In genomic region chr12:86827241-86827606, GRCm38 (mm10) we compare ENCODE assay signal across 9 mouse cellular contexts. TPM values are rescaled to one million over a fixed set of nuclear protein-coding genes. Genes with fewer than 3 reads are reported as not detected.
A peak's percentile ranks its signal among the peaks of the same experiment; 100 is the strongest.
DNase-seq lines count a peak whose midpoint lies in the region; ATAC-seq and TF ChIP-seq lines count a peak whose summit lies in the region.
"Had no signal": no experiment of that assay in that cellular context is flagged by ENCODE, and none has a peak within 500 bp of the region (broad histone marks: within the 10 kb centered on the region; RNA-seq: fewer than 3 reads in every experiment).

No protein-coding gene starts in this region.

- no peaks in the 10 kb centered on the region for H3K9me3 ChIP-seq in hindbrain, embryonic 12.5 days (replicated peaks)
- H3K9me3 ChIP-seq in midbrain, postnatal 0 days (ENCODE audit: low read length): no peaks in the 10 kb centered on the region
- H3K9me3 ChIP-seq: limb, embryonic 12.5 days had no signal

- no peak overlapping the region for H3K4me3 ChIP-seq in layer of hippocampus, adult 2 months
- no peak overlapping the region for H3K4me3 ChIP-seq in embryonic fibroblast, embryonic 13.5 days (ENCODE audit: insufficient read depth, low read length)
- no peak overlapping the region for H3K4me3 ChIP-seq in hindbrain, embryonic 12.5 days
- no peak overlapping the region for H3K4me3 ChIP-seq in midbrain, postnatal 0 days (ENCODE audit: low read depth, low read length)
- H3K4me3 ChIP-seq: limb, embryonic 12.5 days had no signal

- no peak for TF ChIP-seq CTCF in layer of hippocampus, adult 2 months (conservative IDR thresholded peaks at IDR 0.05)
- no peak for TF ChIP-seq CTCF in embryonic fibroblast, embryonic 13.5 days (IDR thresholded peaks at IDR 0.05; ENCODE audit: borderline replicate concordance, insufficient read depth, low read length)
- TF ChIP-seq CTCF in midbrain, postnatal 0 days (IDR thresholded peaks at IDR 0.05): no peak

- 83% methylated on average over 2 of the region's 2 CpGs for WGBS in hindbrain, embryonic 12.5 days
- 36% methylated on average over 2 of the region's 2 CpGs for WGBS in midbrain, postnatal 0 days

- H3K4me1 ChIP-seq in embryonic fibroblast, embryonic 13.5 days (ENCODE audit: control insufficient read depth, insufficient read depth, low read length): peaks cover 12% of the 10 kb centered on the region
- H3K4me1 ChIP-seq in hindbrain, embryonic 12.5 days: peaks cover 63% of the 10 kb centered on the region
- H3K4me1 ChIP-seq in midbrain, postnatal 0 days (ENCODE audit: insufficient read depth, low read length): peaks cover 28% of the 10 kb centered on the region

- no peak for TF ChIP-seq POLR2A in embryonic fibroblast, embryonic 13.5 days (IDR thresholded peaks at IDR 0.05; ENCODE audit: low read depth, low read length)

- DNase-seq in layer of hippocampus, adult 2 months (ENCODE audit: low spot score in 2 of 2): no peak
- no peak for DNase-seq in layer of hippocampus, adult 9-10 months (ENCODE audit: low spot score)
- no peak for DNase-seq in midbrain, postnatal 0 days (ENCODE audit: low spot score)
- DNase-seq in embryo, embryonic 10 days (ENCODE audit: low spot score): no peak
- DNase-seq in left cerebral cortex, postnatal 36 days (ENCODE audit: low spot score in 2 of 2): no peak
- DNase-seq: adrenal gland, postnatal 14 days had no signal

- H3K27me3 ChIP-seq in hindbrain, embryonic 12.5 days: no peaks in the 10 kb centered on the region
- H3K27me3 ChIP-seq in midbrain, postnatal 0 days (ENCODE audit: insufficient read depth, low read length): no peaks in the 10 kb centered on the region
- H3K27me3 ChIP-seq: limb, embryonic 12.5 days had no signal

- H3K9ac ChIP-seq in hindbrain, embryonic 12.5 days: no peak overlapping the region
- no peak overlapping the region for H3K9ac ChIP-seq in midbrain, postnatal 0 days (replicated peaks; ENCODE audit: low read length, poor library complexity, severe bottlenecking)
- H3K9ac ChIP-seq: limb, embryonic 12.5 days had no signal

- no peak overlapping the region for H3K4me2 ChIP-seq in hindbrain, embryonic 12.5 days (replicated peaks)
- no peak overlapping the region for H3K4me2 ChIP-seq in midbrain, postnatal 0 days (ENCODE audit: low read depth, low read length, poor library complexity, severe bottlenecking)
- H3K4me2 ChIP-seq: limb, embryonic 12.5 days had no signal

- no peaks in the 10 kb centered on the region for H3K36me3 ChIP-seq in hindbrain, embryonic 12.5 days
- no peaks in the 10 kb centered on the region for H3K36me3 ChIP-seq in midbrain, postnatal 0 days (ENCODE audit: insufficient read depth, low read length)
- H3K36me3 ChIP-seq: limb, embryonic 12.5 days had no signal

- peak overlapping the region; percentile 92 for H3K27ac ChIP-seq in layer of hippocampus, adult 2 months
- peak overlapping the region; percentile 98 for H3K27ac ChIP-seq in embryonic fibroblast, embryonic 13.5 days (ENCODE audit: insufficient read depth, low read length)
- H3K27ac ChIP-seq in hindbrain, embryonic 12.5 days: 0 out of 2 replicates have a peak overlapping the region, but pooled peaks have one; percentile 12
- 0 out of 2 replicates have a peak overlapping the region, but pooled peaks have one; percentile 34 for H3K27ac ChIP-seq in midbrain, postnatal 0 days (ENCODE audit: low read depth, low read length)

- intact Hi-C loops in left cerebral cortex, postnatal 36 days (cut with DNase I): no loop called here

- ATAC-seq in hindbrain, embryonic 12.5 days (ENCODE audit: low FRiP score): no peak
- no peak for ATAC-seq in midbrain, postnatal 0 days (ENCODE audit: low FRiP score)

RNA-seq across cellular contexts. Expression of gene Irf2bpl, which starts 57.4 kb away (rescaled TPM):
- total RNA-seq in layer of hippocampus, adult 2 months (2021): 10 to 100 TPM; 69.8 to 70.2 TPM
- 36.4 and 39.1 TPM in 2 replicates for polyA plus RNA-seq in embryonic fibroblast, embryonic 13.5 days (2011; ENCODE audit: insufficient read length, low read depth, missing spikeins)
- polyA plus RNA-seq in hindbrain, embryonic 12.5 days (2016; fragmentation: Nextera tagmentation; extraction: Ambion mirVana): 75.9 and 86.3 TPM in 2 replicates
- 171 and 191 TPM in 2 replicates for total RNA-seq in midbrain, postnatal 0 days (2014; rRNA removed)
- polyA plus RNA-seq in midbrain, postnatal 0 days (2015; fragmentation: Nextera tagmentation; extraction: Ambion mirVana): 74.2 and 86.2 TPM in 2 replicates
- total RNA-seq in left cerebral cortex, postnatal 36 days (2021): 10 to 100 TPM; 70.7 to 73.6 TPM

Comparison
In these comparisons a context has a peak if more than half of its experiments do, and no peak if none do; other contexts are left out.
1. H3K27ac ChIP-seq: peak in every context shown above with its lines; median percentile 98 in embryonic fibroblast, embryonic 13.5 days; 92 in layer of hippocampus, adult 2 months; 34 in midbrain, postnatal 0 days; 12 in hindbrain, embryonic 12.5 days.